14 mouse cellular contexts compared by ENCODE assay signal in the genomic region with DNA sequence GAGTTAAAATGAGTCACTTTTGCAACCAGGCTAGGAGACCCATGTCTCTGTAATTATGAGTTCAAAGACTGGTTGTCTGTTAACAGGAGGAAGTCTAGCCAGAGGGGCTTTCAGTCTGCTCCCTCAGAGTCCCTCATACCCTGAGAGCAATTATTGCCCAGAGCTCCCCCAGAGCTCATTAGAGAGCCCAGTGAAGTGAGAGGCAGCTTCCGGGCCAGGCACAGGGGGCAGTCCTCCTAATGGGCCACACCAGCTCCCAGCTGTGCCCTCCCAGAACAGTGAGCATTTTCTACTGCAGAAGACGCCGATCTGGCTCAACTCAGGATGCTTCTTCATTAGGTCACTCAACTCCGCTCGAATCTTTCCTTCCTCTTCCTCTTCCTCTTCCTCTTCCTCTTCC.
DNase-seq lines count a peak whose midpoint lies in the region; ATAC-seq and TF ChIP-seq lines count a peak whose summit lies in the region.
"Had no signal": no experiment of that assay in that cellular context is flagged by ENCODE, and none has a peak within 500 bp of the region (broad histone marks: within the 10 kb centered on the region; RNA-seq: fewer than 3 reads in every experiment).

No protein-coding gene starts in this region.

- peak; percentile 35 for DNase-seq in hindbrain, embryonic 10.5 days (ENCODE audit: low spot score)
- no peak for DNase-seq in hindbrain, postnatal 0 days (ENCODE audit: low spot score)
- DNase-seq in embryo, embryonic 11 days: peak; percentile 66
- peak; percentile 44 for DNase-seq in hindbrain, embryonic 11.5 days (ENCODE audit: low spot score)
- DNase-seq in midbrain, embryonic 14.5 days: peak; percentile 50
- no peak for DNase-seq in lung, postnatal 10 days
- DNase-seq in layer of hippocampus, postnatal 25 days (ENCODE audit: extremely low spot score in 1 of 2, low spot score in 1 of 2): no peak
- DNase-seq in ovary, postnatal 10 days (ENCODE audit: low spot score): no peak
- DNase-seq: adrenal gland, postnatal 25 days; cerebellum, postnatal 25 days; kidney, adult 2 months; lung, postnatal 14 days had no signal

- H3K4me3 ChIP-seq in hindbrain, embryonic 10.5 days: no peak overlapping the region
- no peak overlapping the region for H3K4me3 ChIP-seq in hindbrain, postnatal 0 days (ENCODE audit: low read length)
- H3K4me3 ChIP-seq in hindbrain, embryonic 11.5 days (ENCODE audit: low read depth, low read length): no peak overlapping the region
- no peak overlapping the region for H3K4me3 ChIP-seq in midbrain, embryonic 14.5 days (replicated peaks; ENCODE audit: low read depth, low read length)
- H3K4me3 ChIP-seq: heart, embryonic 12.5 days had no signal

- no peaks in the 10 kb centered on the region for H3K36me3 ChIP-seq in hindbrain, embryonic 10.5 days
- no peaks in the 10 kb centered on the region for H3K36me3 ChIP-seq in hindbrain, postnatal 0 days (ENCODE audit: insufficient read depth, low read length)
- H3K36me3 ChIP-seq in hindbrain, embryonic 11.5 days (ENCODE audit: control insufficient read depth, insufficient read depth, low read length): no peaks in the 10 kb centered on the region
- H3K36me3 ChIP-seq in midbrain, embryonic 14.5 days (ENCODE audit: control insufficient read depth, insufficient read depth, low read length): no peaks in the 10 kb centered on the region
- H3K36me3 ChIP-seq: heart, embryonic 12.5 days had no signal

- H3K9ac ChIP-seq in hindbrain, postnatal 0 days (replicated peaks; ENCODE audit: low read length): no peak overlapping the region
- H3K9ac ChIP-seq in hindbrain, embryonic 11.5 days (ENCODE audit: low read depth, low read length): no peak overlapping the region
- H3K9ac ChIP-seq in midbrain, embryonic 14.5 days (replicated peaks; ENCODE audit: low read length): no peak overlapping the region
- H3K9ac ChIP-seq: heart, embryonic 12.5 days had no signal

- H3K27ac ChIP-seq in hindbrain, embryonic 10.5 days: peak overlapping the region; percentile 56
- no peak overlapping the region for H3K27ac ChIP-seq in hindbrain, postnatal 0 days
- no peak overlapping the region for H3K27ac ChIP-seq in hindbrain, embryonic 11.5 days (ENCODE audit: low read depth, low read length)
- no peak overlapping the region for H3K27ac ChIP-seq in midbrain, embryonic 14.5 days (replicated peaks; ENCODE audit: low read depth, low read length)

- H3K27me3 ChIP-seq in hindbrain, embryonic 10.5 days (ENCODE audit: insufficient read depth, poor library complexity, severe bottlenecking): no peaks in the 10 kb centered on the region
- H3K27me3 ChIP-seq in hindbrain, postnatal 0 days (ENCODE audit: insufficient read depth, low read length): no peaks in the 10 kb centered on the region
- peaks cover 2% of the 10 kb centered on the region; the same call in 1 of the 2 replicates for H3K27me3 ChIP-seq in hindbrain, embryonic 11.5 days (ENCODE audit: control insufficient read depth, insufficient read depth, low read length)
- no peaks in the 10 kb centered on the region for H3K27me3 ChIP-seq in midbrain, embryonic 14.5 days (ENCODE audit: control insufficient read depth, insufficient read depth, low read length)
- H3K27me3 ChIP-seq: heart, embryonic 12.5 days; Patski had no signal

- no peak overlapping the region for H3K4me2 ChIP-seq in hindbrain, postnatal 0 days (ENCODE audit: low read depth, low read length)
- no peak overlapping the region for H3K4me2 ChIP-seq in hindbrain, embryonic 11.5 days (replicated peaks; ENCODE audit: low read depth, low read length)
- H3K4me2 ChIP-seq in midbrain, embryonic 14.5 days (ENCODE audit: low read length): no peak overlapping the region
- H3K4me2 ChIP-seq: heart, embryonic 12.5 days had no signal

- H3K4me1 ChIP-seq in hindbrain, embryonic 10.5 days (replicated peaks): peaks cover 32% of the 10 kb centered on the region
- 0 out of 2 replicates have a peak, but pooled peaks cover 3% of the 10 kb centered on the region for H3K4me1 ChIP-seq in hindbrain, postnatal 0 days (ENCODE audit: insufficient read depth, low read length)
- H3K4me1 ChIP-seq in hindbrain, embryonic 11.5 days (replicated peaks; ENCODE audit: control insufficient read depth, insufficient read depth, low read length): 0 out of 2 replicates have a peak, but pooled peaks cover 2% of the 10 kb centered on the region
- H3K4me1 ChIP-seq in midbrain, embryonic 14.5 days (ENCODE audit: control insufficient read depth, insufficient read depth, low read length): peaks cover 8% of the 10 kb centered on the region; the same call in 1 of the 2 replicates

- no peak; the same call in 1 of the 2 replicates for ATAC-seq in hindbrain, postnatal 0 days
- peak; percentile 75 for ATAC-seq in hindbrain, embryonic 11.5 days (ENCODE audit: low FRiP score)
- ATAC-seq in midbrain, embryonic 14.5 days (ENCODE audit: low FRiP score, low TSS enrichment): peak; percentile 62; the same call in 1 of the 2 replicates

- TF ChIP-seq CTCF in hindbrain, postnatal 0 days (IDR thresholded peaks at IDR 0.05; ENCODE audit: low read depth): no peak

- WGBS in hindbrain, embryonic 10.5 days: 54% methylated on average over 5 of the region's 5 CpGs
- WGBS in hindbrain, postnatal 0 days: 31% methylated on average over 5 of the region's 5 CpGs
- 48% methylated on average over 5 of the region's 5 CpGs for WGBS in hindbrain, embryonic 11.5 days
- 48% methylated on average over 5 of the region's 5 CpGs for WGBS in midbrain, embryonic 14.5 days

- no peaks in the 10 kb centered on the region for H3K9me3 ChIP-seq in hindbrain, embryonic 10.5 days
- H3K9me3 ChIP-seq in hindbrain, postnatal 0 days (ENCODE audit: low read length): no peaks in the 10 kb centered on the region
- no peaks in the 10 kb centered on the region for H3K9me3 ChIP-seq in hindbrain, embryonic 11.5 days (ENCODE audit: control insufficient read depth, low read length)
- H3K9me3 ChIP-seq in midbrain, embryonic 14.5 days (ENCODE audit: control insufficient read depth, low read length): no peaks in the 10 kb centered on the region
- H3K9me3 ChIP-seq: heart, embryonic 12.5 days had no signal

Comparison
In these comparisons a context has a peak if more than half of its experiments do, and no peak if none do; other contexts are left out.
1. DNase-seq: peak in hindbrain, embryonic 10.5 days (single experiment), embryo, embryonic 11 days (single experiment), hindbrain, embryonic 11.5 days (single experiment) and midbrain, embryonic 14.5 days (single experiment); none in hindbrain, postnatal 0 days (single experiment), lung, postnatal 10 days (single experiment), layer of hippocampus, postnatal 25 days (0 of 2) and ovary, postnatal 10 days (single experiment).